Mouse (Mus musculus) kidney, adult 2 months (tissue): ENCODE measurements around the gene Ppp1r27.

Experiments
- CTCF ChIP-seq: fragments of 200-500 bp; conservative IDR thresholded peaks from 2 replicates; pipeline ENCODE4 v1.5.1; 2011; ENCODE audit warnings: low read depth, mild to moderate bottlenecking, control low read depth, low read length, moderate library complexity, mixed read lengths; ENCODE audit not compliant: insufficient read depth, insufficient read length
- POLR2A ChIP-seq: fragments of 200-500 bp; IDR thresholded peaks from one replicate; pipeline ENCODE4 v1.6.1; 2011; ENCODE audit warnings: low read depth, low read length, control low read depth

DNA sequence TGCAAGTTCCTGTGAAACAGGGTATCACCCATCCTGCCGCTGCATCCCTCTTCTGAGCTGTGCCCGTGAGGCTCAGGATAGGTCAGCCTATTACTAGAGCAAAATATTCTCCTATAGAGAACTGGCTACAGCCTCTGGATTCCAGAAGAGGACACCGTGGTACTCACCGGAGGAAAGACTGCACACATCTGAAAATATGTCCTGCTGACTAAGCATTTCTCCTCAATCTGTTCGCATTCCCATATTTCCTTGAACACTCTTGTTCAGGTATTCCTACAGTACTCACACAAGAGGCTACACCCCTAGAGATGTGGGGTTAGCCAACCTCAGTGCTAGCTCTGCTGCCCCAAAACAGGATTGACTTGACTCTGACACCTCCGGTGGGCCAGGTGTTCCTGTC lies 17.4 kb upstream of the Ppp1r27 start:
- TF ChIP-seq CTCF (no peak), POLR2A (no peak)
